Mouse (Mus musculus) MEL (cell line): ENCODE measurements at regions not wholly inside any gene's neighbourhood (a gene's known extent, or its start where the extent isn't known, plus 50 kb on each side); places are given as distances from the start of the nearest gene placed in this dataset.

ENCODE experiments used
- JUND ChIP-seq: IDR thresholded peaks from 2 replicates; pipeline ENCODE4 v1.6.1; 2011; ENCODE audit warnings: low read depth, mild to moderate bottlenecking, improper control_type of control experiment, low read length
- MAZ ChIP-seq: IDR thresholded peaks from 2 replicates; pipeline ENCODE4 v1.6.1; 2012; ENCODE audit warnings: low read depth, mild to moderate bottlenecking, inconsistent platforms, low read length, improper control_type of control experiment
- POLR2A ChIP-seq, 2 experiments: IDR thresholded peaks; 2 replicates each; pipeline ENCODE4 v1.6.1; 2011 to 2012; ENCODE audit warnings: low read length in 2 of 2, mild to moderate bottlenecking in 2 of 2, control low read depth in 1 of 2, improper control_type of control experiment in 1 of 2, low read depth in 1 of 2, moderate library complexity in 1 of 2; ENCODE audit not compliant: control insufficient read depth in 1 of 2, insufficient read depth in 1 of 2, poor library complexity in 1 of 2

DNA sequence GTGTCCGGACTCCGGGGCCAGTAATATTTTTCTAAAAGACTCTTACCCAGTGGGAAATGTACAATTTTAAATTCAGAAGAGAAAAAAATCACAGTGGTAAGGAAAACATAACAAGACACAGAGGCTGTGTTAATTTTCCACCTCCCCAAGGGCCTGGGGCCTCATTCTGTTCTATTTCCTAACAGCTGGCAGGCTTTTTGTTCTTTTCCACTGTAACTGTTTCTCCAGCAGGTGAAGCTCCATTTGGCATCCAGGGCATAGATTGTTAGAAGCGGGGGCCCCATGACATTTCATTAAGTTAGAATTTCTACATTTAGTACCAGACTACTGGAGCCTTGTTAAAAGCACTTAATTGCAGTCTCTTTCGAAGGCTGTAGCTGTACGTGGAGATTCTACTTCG, 2687.5 kb downstream of the Poteg start:
- TF ChIP-seq JUND (no peak), POLR2A (IDR thresholded peaks at IDR 0.05; ENCODE audit: control insufficient read depth in 1 of 2, insufficient read depth in 1 of 2, low read depth in 1 of 2, low read length in 2 of 2, poor library complexity in 1 of 2) (no peak), MAZ (no peak)
